Mouse (Mus musculus) mouse embryonic stem cell (cell line): Measurements from ENCODE around the gene Lyg1.

ENCODE experiments used
- in situ Hi-C, 2 experiments: fragments of 300-500 bp; cut with MboI; formaldehyde crosslinking; loops; 1 replicate in 1 of 2; 3 replicates in 1 of 2; pipeline ENCODE4 v1.14.3; 2019 to 2020; ENCODE audit warnings: low sequenced_read_pairs in 2 of 2, low pct_unique_long_range_greater_than_20kb in 1 of 2, mixed read lengths in 1 of 2; ENCODE audit not compliant: unreplicated experiment in 1 of 2

Lyg1 gene

DNA sequence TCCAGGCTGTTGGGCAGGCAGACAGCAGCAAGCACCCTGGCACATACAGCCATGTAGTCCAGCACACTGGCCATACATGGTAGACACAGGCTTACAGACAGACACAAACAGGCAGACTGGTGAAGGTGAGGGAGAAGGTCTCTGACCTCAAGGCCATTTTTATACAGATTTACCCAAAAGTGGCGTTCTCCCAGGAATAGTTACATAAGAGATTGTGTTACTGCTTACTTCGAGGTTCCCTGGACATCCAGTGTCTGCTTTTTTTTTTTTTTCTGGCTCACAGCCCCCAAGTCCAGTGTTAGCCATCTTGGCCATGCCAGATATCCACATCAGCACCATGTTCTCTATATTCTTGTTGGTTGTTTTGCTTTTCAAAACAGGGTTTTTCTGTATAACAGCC is 957 bp upstream of the Lyg1 start:
- in situ Hi-C loops = no loop called here

DNA sequence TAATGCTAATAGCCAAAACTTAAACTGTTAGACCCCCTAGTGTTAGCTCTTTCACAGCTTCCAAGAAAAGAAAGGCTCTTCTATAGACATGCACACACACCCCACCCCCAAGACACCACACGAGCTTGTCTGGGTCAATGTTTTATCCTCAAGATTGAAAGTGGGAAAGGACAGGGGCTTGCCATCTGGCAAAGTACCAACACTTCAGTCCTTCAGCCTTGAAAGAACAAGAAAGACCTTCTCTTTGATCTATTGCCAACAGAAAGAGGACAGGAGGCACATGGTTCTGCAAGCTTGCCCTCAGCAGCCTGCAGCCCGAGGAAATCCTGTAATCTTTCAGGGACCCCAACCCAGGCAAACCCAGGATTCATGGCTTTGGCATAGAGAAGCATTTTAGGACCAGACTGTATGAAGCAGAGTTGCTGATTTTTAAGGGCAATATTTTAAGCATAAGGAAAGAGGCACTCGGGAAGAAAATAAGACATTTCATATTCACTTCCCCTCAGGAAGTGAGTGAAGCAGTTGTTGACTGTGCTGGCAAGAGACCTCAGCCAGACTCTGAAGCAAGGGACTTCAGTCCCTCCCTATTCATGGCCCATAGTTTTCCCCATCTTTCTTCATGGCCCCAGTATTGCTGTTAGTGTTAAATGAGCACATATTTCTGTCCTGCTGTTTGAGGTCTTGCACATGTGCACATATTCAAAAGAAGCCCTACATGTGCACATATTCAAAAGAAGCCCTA is 698 bp downstream of the Lyg1 start:
- in situ Hi-C loops = no loop called here

- in situ Hi-C loops = no loop called here
Measured at GRCm38 (mm10) chr1:37955251-37955650, 2.3 kb downstream of the Lyg1 start.

DNA sequence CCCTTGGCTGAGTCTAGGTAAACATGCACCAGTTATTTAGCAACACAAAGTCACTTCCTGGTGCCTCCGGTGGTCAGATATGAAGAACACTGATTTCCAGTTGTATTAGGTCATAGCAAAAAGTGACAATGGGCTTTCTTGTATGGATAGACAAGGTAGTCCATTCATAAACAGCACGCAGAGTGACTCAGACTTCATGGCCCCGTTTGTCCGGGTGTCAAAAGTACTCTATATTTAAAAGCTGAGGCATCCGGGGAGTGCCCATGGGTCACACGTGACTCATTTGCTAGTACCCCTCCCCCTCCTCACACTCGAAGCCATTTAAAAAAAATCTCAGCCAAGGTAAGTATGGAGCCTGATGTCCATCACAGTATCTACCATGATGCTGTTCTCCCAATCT is 2.8 kb downstream of the Lyg1 start:
- in situ Hi-C loops = no loop called here

DNA sequence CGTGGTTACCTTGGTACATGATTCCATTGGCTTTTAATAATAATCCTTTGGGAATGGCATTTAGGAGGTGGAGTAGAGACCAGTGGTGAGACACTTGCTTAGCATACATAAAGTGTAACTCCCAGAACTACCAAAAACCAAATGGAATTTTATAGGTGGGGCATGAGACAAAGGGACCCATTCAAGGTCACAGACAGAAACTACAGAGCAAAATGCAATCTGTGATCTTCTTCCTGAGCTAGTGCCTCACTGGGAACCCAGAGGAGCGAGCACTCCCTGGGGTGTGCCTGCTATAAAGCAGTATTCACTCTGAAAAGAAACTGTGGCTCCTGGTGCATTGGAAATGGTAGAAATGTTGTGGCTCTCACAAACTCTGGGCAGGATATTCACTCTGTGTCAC is 8.7 kb downstream of the Lyg1 start:
- in situ Hi-C loops = no loop called here

DNA sequence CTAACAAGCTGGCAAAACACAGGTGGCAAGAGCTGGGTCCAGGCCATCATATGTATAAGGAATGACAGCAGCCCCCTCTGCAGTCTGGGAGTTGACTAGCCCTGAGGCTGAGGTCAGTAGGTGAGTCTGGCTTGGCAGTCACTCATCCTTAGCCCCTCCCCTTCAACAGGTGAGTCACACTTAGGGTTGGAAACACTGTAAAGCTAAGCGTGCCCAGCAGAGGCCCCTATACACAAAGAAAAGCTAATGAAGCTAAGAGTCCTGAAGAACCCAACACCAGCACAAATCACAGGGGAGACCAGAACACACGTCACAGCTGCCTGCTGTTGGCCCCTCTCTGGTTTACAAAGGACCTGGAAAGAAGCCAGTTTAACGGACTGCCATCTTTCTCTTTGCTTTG is 25.8 kb downstream of the Lyg1 start:
- in situ Hi-C loops = no loop called here

GRCm38 (mm10) chr1:37925971-37926370 is 31.6 kb downstream of the Lyg1 start:
- in situ Hi-C loops = no loop called here

GRCm38 (mm10) chr1:37922536-37922935 is 35.0 kb downstream of the Lyg1 start:
- in situ Hi-C loops = no loop called here

DNA sequence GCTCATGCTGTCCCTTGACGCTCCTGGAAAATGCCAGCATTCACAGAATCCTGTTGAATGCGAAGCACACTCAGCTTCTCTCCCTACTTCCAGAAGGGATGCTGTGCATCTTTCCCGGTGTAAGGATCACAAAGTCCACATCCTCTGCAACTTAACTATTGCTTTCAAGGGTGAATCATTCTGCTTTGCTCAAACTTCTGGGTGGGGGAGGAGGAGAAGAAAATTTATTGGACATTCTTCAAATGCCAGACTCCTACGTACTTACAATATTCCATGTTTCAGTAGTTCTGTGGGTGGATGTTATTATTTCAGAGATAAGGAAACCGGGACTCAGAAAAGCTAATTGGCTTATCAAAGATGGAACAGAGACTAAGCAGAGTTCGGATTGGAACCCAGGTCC is 39.5 kb downstream of the Lyg1 start:
- in situ Hi-C loops = no loop called here

- in situ Hi-C loops = no loop called here
Measured at GRCm38 (mm10) chr1:37917666-37918065, 39.9 kb downstream of the Lyg1 start.

DNA sequence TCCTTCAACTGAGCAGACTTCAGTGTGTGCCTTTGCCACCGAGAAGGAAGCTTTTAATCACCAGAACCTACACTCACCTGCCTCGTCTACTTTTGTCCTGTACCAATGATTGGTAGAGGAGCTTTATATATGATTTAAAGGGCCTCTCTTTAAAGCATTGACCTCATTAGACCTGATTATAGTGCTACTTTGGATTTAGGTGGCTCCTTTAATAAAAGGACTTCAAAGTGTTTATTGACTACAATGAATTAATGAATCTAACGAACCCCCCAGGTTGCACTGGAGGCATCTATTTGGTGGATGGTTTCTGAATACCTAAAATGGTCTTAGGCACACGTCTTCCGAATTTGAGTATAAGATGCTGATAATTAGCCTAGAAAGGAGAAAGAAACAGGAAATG is 41.2 kb downstream of the Lyg1 start, which contains the start of gene Lyg2:
TSS of gene Lyg2 (minus strand) at position 101 of the 400 bp plus-strand sequence.
- in situ Hi-C loops = no loop called here

DNA sequence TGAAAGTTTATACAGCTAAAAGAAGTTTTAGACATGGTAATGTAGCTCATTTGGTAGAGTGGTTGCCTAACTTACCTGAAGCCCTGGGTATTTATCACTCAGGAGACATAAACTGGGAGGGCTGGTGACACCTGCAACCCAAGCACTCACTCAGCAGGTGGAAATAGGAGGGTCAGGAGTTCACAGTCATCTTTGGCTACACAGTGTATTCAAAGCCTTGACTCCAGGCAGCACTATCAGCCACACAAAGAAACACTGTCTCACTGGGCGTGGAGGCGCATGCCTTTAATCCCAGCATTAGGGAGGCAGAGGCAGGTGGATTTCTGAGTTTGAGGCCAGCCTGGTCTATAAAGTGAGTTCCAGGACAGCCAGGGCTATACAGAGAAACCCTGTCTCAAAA is 44.8 kb downstream of the Lyg1 start:
- in situ Hi-C loops = no loop called here

GRCm38 (mm10) chr1:37903178-37903577 is 54.4 kb downstream of the Lyg1 start:
- in situ Hi-C loops = no loop called here

- in situ Hi-C loops = no loop called here
Measured at GRCm38 (mm10) chr1:37900288-37900687, 57.3 kb downstream of the Lyg1 start.

DNA sequence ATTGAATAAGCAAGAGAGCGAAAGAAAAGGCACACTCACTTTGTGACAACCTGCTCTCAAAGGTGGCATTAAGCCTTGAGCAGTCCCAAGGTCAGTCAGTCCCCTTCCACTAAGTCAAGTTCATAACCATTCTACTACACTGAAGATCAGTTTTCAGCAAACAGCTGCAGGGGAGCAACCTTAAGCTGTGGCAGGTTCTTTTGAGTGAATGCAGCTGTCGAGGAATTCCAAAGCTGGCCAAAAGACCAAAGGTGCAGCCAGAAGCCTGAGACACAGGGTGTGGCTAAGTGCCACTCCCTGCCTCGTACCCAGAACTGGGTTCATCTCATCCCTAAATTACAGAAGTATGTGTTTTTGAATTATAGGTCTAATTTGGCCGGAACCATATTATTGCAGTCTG is 57.7 kb downstream of the Lyg1 start:
- in situ Hi-C loops = loop anchor here in 1 of 2 experiments (5.0 kb wide), 1 partner anchor 87 kb away; no protein-coding TSS in a partner anchor
